Mouse (Mus musculus) embryonic stem cell, embryonic (primary cell): ENCODE measurements around the gene Nedd9.

ENCODE experiments used
- CTCF ChIA-PET, 4 experiments: fragments of 300-600 bp in 2 of 4; fragments of 350-600 bp in 2 of 4; sonication (Branson Sonifier 250); formaldehyde crosslinking; loops; one replicate each; lab custom pipeline; 2022; ENCODE audit warnings: inconsistent platforms in 2 of 4; lab: Charles Lee
- POLR2A ChIA-PET, 4 experiments: fragments of 300-600 bp in 2 of 4; fragments of 350-600 bp in 2 of 4; sonication (Branson Sonifier 250); formaldehyde crosslinking; loops; one replicate each; lab custom pipeline; 2022; ENCODE audit warnings: antibody characterized with exemption in 4 of 4, inconsistent platforms in 1 of 4; lab: Charles Lee

The Nedd9 gene

GRCm38 (mm10) chr13:41324631-41325030 is 162.5 kb downstream of the Nedd9 start:
- CTCF ChIA-PET: no interaction called here

GRCm38 (mm10) chr13:41321433-41321832 is 165.7 kb downstream of the Nedd9 start:
- ChIA-PET CTCF (interaction anchor here in 1 of 4 experiments (0.6 kb wide), 1 partner anchor 18 kb away, joined by 3 read pairs; no protein-coding TSS in a partner anchor), POLR2A (no interaction called here)

More at GRCm38 (mm10) chr13:41324631-41325030, 162.5 kb downstream of the Nedd9 start:
- POLR2A ChIA-PET: no interaction called here

- POLR2A ChIA-PET: no interaction called here
- CTCF ChIA-PET: interaction anchor here in 1 of 4 experiments (0.6 to 0.7 kb wide), 2 partner anchors 285 to 998 kb away, joined by 3 to 4 read pairs; no protein-coding TSS in a partner anchor
These were observed 166.4 kb downstream of the Nedd9 start for GRCm38 (mm10) chr13:41320749-41321148.

- CTCF ChIA-PET: interaction anchor here (0.5 to 2.0 kb wide), 84 partner anchors 9 to 1153 kb away, joined by 3 to 17 read pairs (median 4); partner anchors contain the start of genes Smim13 (in 1 of the 4) and Tmem170b (in 1 of the 4)
- POLR2A ChIA-PET: interaction anchor here (0.6 to 1.7 kb wide), 7 partner anchors 9 to 268 kb away, joined by 3 read pairs; no protein-coding TSS in a partner anchor
These were observed 184.4 kb downstream of the Nedd9 start for GRCm38 (mm10) chr13:41302716-41303115.

- ChIA-PET POLR2A (no interaction called here), CTCF (no interaction called here)
These were observed 187.1 kb downstream of the Nedd9 start for GRCm38 (mm10) chr13:41300037-41300436.

GRCm38 (mm10) chr13:41298996-41299395 is 188.2 kb downstream of the Nedd9 start:
- CTCF ChIA-PET: no interaction called here
- POLR2A ChIA-PET: no interaction called here

GRCm38 (mm10) chr13:41298533-41298932 is 188.6 kb downstream of the Nedd9 start:
- ChIA-PET CTCF (interaction anchor here in 1 of 4 experiments (0.6 kb wide), 1 partner anchor 1516 kb away, joined by 3 read pairs; no protein-coding TSS in a partner anchor), POLR2A (no interaction called here)

GRCm38 (mm10) chr13:41296396-41296795 is 190.8 kb downstream of the Nedd9 start:
- CTCF ChIA-PET: interaction anchor here in 3 of 4 experiments (0.6 kb wide), 3 partner anchors 257 to 341 kb away, joined by 4 to 6 read pairs (median 4); no protein-coding TSS in a partner anchor
- POLR2A ChIA-PET: interaction anchor here in 1 of 4 experiments (0.5 kb wide), 1 partner anchor 15 kb away, joined by 3 read pairs; no protein-coding TSS in a partner anchor

GRCm38 (mm10) chr13:41295886-41296285 is 191.3 kb downstream of the Nedd9 start:
- POLR2A ChIA-PET: interaction anchor here in 1 of 4 experiments (0.7 kb wide), 1 partner anchor 46 kb away, joined by 3 read pairs; no protein-coding TSS in a partner anchor
- CTCF ChIA-PET: interaction anchor here in 3 of 4 experiments (0.6 kb wide), 3 partner anchors 257 to 341 kb away, joined by 4 to 6 read pairs (median 4); no protein-coding TSS in a partner anchor

GRCm38 (mm10) chr13:41293595-41293994 is 193.6 kb downstream of the Nedd9 start:
- ChIA-PET CTCF (interaction anchor here in 2 of 4 experiments (1.4 to 1.6 kb wide), 2 partner anchors 9 kb away, joined by 5 to 6 read pairs; no protein-coding TSS in a partner anchor), POLR2A (interaction anchor here in 1 of 4 experiments (0.8 kb wide), 1 partner anchor 12 kb away, joined by 4 read pairs; no protein-coding TSS in a partner anchor)

GRCm38 (mm10) chr13:41291466-41291974 is 195.6 kb downstream of the Nedd9 start:
- ChIA-PET POLR2A (interaction anchor here in 1 of 4 experiments (0.6 kb wide), 1 partner anchor 12 kb away, joined by 3 read pairs; no protein-coding TSS in a partner anchor), CTCF (interaction anchor here in 3 of 4 experiments (1.2 to 1.9 kb wide), 3 partner anchors 11 kb away, joined by 4 to 6 read pairs (median 5); no protein-coding TSS in a partner anchor)

GRCm38 (mm10) chr13:41286285-41286684 is 200.9 kb downstream of the Nedd9 start:
- ChIA-PET CTCF (interaction anchor here in 2 of 4 experiments (1.3 to 1.5 kb wide), 2 partner anchors 16 kb away, joined by 4 to 6 read pairs; no protein-coding TSS in a partner anchor), POLR2A (no interaction called here)

GRCm38 (mm10) chr13:41285448-41285847 is 201.7 kb downstream of the Nedd9 start:
- POLR2A ChIA-PET: interaction anchor here in 1 of 4 experiments (0.5 kb wide), 1 partner anchor 625 kb away, joined by 3 read pairs; no protein-coding TSS in a partner anchor
- CTCF ChIA-PET: interaction anchor here in 2 of 4 experiments (0.5 to 1.5 kb wide), 5 partner anchors 17 to 297 kb away, joined by 3 to 6 read pairs (median 4); no protein-coding TSS in a partner anchor

GRCm38 (mm10) chr13:41283256-41283655 is 203.9 kb downstream of the Nedd9 start:
- POLR2A ChIA-PET: no interaction called here
- CTCF ChIA-PET: interaction anchor here in 3 of 4 experiments (0.6 to 1.0 kb wide), 3 partner anchors 46 to 499 kb away, joined by 3 to 4 read pairs (median 3); no protein-coding TSS in a partner anchor

- POLR2A ChIA-PET: interaction anchor here in 1 of 4 experiments (1.2 kb wide), 1 partner anchor 13 kb away, joined by 4 read pairs; no protein-coding TSS in a partner anchor
- CTCF ChIA-PET: interaction anchor here (0.7 to 1.3 kb wide), 6 partner anchors 20 to 354 kb away, joined by 3 to 5 read pairs (median 3); no protein-coding TSS in a partner anchor
These were observed 206.5 kb downstream of the Nedd9 start for GRCm38 (mm10) chr13:41280696-41281095.

GRCm38 (mm10) chr13:41273927-41274650 is 213.1 kb downstream of the Nedd9 start, which contains the start of gene Gm17364:
TSS of gene Gm17364 (minus strand) at chr13:41273977.
- CTCF ChIA-PET: no interaction called here
- POLR2A ChIA-PET: no interaction called here

GRCm38 (mm10) chr13:41267827-41268408 is 219.2 kb downstream of the Nedd9 start:
- CTCF ChIA-PET: interaction anchor here in 2 of 4 experiments (0.6 kb wide), 2 partner anchors 9 to 61 kb away, joined by 5 to 7 read pairs; no protein-coding TSS in a partner anchor
- POLR2A ChIA-PET: no interaction called here
